Mouse (Mus musculus) ES-E14 (cell line): Measurements from ENCODE around the gene Tmprss11e. TPM values are rescaled to one million over a fixed set of nuclear protein-coding genes. Genes with fewer than 3 reads are reported as not detected.

ENCODE experiments used
- DNase-seq: peaks from one replicate; pipeline ENCODE4 v3.0.0-alpha.2; 2013; ENCODE audit warnings: low read depth, low spot score
- H3K27ac ChIP-seq: 2 replicates; pipeline ENCODE4 v1.5.1; 2012; ENCODE audit warnings: low read depth, mild to moderate bottlenecking, low read length, moderate library complexity, mixed read lengths; ENCODE audit not compliant: poor library complexity, insufficient read depth, severe bottlenecking
- H3K36me3 ChIP-seq: 2 replicates; pipeline ENCODE4 v1.6.1; 2012; ENCODE audit warnings: mild to moderate bottlenecking, low read length, moderate library complexity, mixed read lengths; ENCODE audit not compliant: control insufficient read depth, poor library complexity, insufficient read depth, severe bottlenecking
- H3K4me1 ChIP-seq, 2 experiments: fragments of 150-350 bp in 1 of 2; sonication (generic) in 1 of 2; 2 replicates each; pipeline ENCODE4 v1.6.1; 2012; ENCODE audit warnings: low read length in 2 of 2, mild to moderate bottlenecking in 1 of 2, mixed read lengths in 1 of 2; ENCODE audit not compliant: control insufficient read depth in 2 of 2, insufficient read depth in 2 of 2, poor library complexity in 1 of 2
- H3K4me3 ChIP-seq, 2 experiments: fragments of 150-350 bp in 1 of 2; sonication (generic) in 1 of 2; 2 replicates each; pipeline ENCODE4 v1.5.1; 2012; ENCODE audit warnings: low read length in 2 of 2, low read depth in 1 of 2, mild to moderate bottlenecking in 1 of 2, mixed read lengths in 1 of 2; ENCODE audit not compliant: insufficient read depth in 1 of 2, poor library complexity in 1 of 2, severe bottlenecking in 1 of 2
- H3K9ac ChIP-seq: 2 replicates; pipeline ENCODE4 v1.6.1; 2012; ENCODE audit warnings: low read depth, mild to moderate bottlenecking, low read length, mixed read lengths; ENCODE audit not compliant: poor library complexity, insufficient read depth, severe bottlenecking
- H3K9me3 ChIP-seq: fragments of 150-350 bp; sonication (generic); 2 replicates; pipeline ENCODE4 v1.6.1; 2012; ENCODE audit warnings: low read depth, mild to moderate bottlenecking, low read length; ENCODE audit not compliant: control insufficient read depth, insufficient read depth
- CHD2 ChIP-seq: IDR thresholded peaks from 2 replicates; pipeline ENCODE4 v1.6.1; 2014; ENCODE audit warnings: mild to moderate bottlenecking, low read depth, low read length, inconsistent platforms
- HCFC1 ChIP-seq: IDR thresholded peaks from 2 replicates; pipeline ENCODE4 v1.6.1; 2012; ENCODE audit warnings: low read length, inconsistent platforms, borderline replicate concordance; ENCODE audit not compliant: insufficient read depth
- MAFK ChIP-seq: IDR thresholded peaks from 2 replicates; pipeline ENCODE4 v1.6.1; 2014; ENCODE audit warnings: mild to moderate bottlenecking, low read depth, low read length, inconsistent platforms; ENCODE audit not compliant: insufficient read depth
- ZC3H11A ChIP-seq: IDR thresholded peaks from 2 replicates; pipeline ENCODE4 v1.6.1; 2012; ENCODE audit warnings: low read depth, mild to moderate bottlenecking, inconsistent platforms, low read length, borderline replicate concordance
- ZNF384 ChIP-seq: IDR thresholded peaks from 2 replicates; pipeline ENCODE4 v1.6.1; 2012; ENCODE audit warnings: low read depth, low read length, inconsistent platforms
- in situ Hi-C, 2 experiments: fragments of 600-800 bp; cut with MboI; formaldehyde crosslinking; loops; one replicate each; pipeline ENCODE4 v1.15.1; 2025; ENCODE audit warnings: low sequenced_read_pairs in 2 of 2, inconsistent platforms in 1 of 2; ENCODE audit not compliant: unreplicated experiment in 2 of 2
- total RNA-seq: library from RNA; depleted of rRNA; stranded (reverse); fragments of 300-350 nt; gene quantifications from 2 replicates; pipeline ENCODE4 v1.2.3, GENCODE M21; 2012

Tmprss11e gene
- total RNA-seq, 1 experiment = 0.09 TPM

DNA sequence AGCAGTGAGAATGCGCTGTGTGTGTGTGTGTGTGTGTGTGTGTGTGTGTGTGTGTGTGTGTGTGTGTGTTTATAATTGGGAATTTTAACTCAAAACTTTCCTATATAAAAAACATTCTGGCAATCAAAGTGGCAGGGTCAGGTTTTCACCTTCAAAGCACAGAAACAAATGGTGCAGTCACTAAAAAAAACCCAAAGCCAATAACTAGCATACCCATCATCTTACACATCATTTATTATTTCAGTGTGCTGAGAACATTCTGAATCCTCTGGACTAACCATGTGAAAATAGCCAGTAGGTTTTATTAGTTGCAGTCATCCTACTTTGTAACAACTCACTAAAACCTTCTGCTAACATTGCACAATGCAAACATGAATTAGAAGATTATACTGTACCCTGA, 38.6 kb upstream of the Tmprss11e start:
- no peak for DNase-seq

DNA sequence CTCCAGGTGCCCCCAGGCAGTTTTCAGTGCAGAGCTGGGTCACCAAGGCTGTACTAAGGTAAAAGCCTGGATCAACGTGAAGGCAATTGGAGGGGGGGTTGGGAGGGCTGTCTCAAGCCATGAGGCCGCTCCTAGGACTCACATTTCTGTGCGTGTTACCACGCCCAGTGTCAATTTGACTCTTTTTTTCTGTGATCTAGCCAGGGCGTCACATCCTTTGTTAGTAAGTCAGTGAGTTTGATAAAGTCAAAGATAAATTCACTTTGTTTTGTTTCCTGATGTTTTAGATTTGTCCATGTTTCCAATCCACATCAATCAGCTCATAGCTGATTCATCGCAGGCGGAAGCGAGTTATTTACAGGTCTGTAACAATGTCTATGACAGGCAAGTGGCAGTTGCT, 37.4 kb upstream of the Tmprss11e start:
- Histone ChIP-seq H3K36me3 (no peaks in the 10 kb centered on the region), H3K9ac (no peak overlapping the region), H3K4me3 (no peak overlapping the region), H3K27ac (no peak overlapping the region), H3K4me1 (peaks cover 6% of the 10 kb centered on the region in 2 experiments; a peak in 3 of 4 replicates), H3K9me3 (no peaks in the 10 kb centered on the region)
- no peak for DNase-seq
- no peak for TF ChIP-seq ZNF384
- TF ChIP-seq MAFK = no peak
- TF ChIP-seq ZC3H11A = no peak
- in situ Hi-C loops = no loop called here

More for the DNA sequence above, 38.6 kb upstream of the Tmprss11e start:
- Histone ChIP-seq H3K27ac (no peak overlapping the region), H3K9me3 (no peaks in the 10 kb centered on the region), H3K4me1 (peaks cover 6% of the 10 kb centered on the region in 2 experiments; a peak in 3 of 4 replicates), H3K9ac (no peak overlapping the region), H3K36me3 (no peaks in the 10 kb centered on the region), H3K4me3 (no peak overlapping the region)
- TF ChIP-seq ZNF384 = no peak
- no peak for TF ChIP-seq MAFK
- TF ChIP-seq CHD2 = no peak
- TF ChIP-seq ZC3H11A = no peak
- no peak for TF ChIP-seq HCFC1
- in situ Hi-C loops = no loop called here

DNA sequence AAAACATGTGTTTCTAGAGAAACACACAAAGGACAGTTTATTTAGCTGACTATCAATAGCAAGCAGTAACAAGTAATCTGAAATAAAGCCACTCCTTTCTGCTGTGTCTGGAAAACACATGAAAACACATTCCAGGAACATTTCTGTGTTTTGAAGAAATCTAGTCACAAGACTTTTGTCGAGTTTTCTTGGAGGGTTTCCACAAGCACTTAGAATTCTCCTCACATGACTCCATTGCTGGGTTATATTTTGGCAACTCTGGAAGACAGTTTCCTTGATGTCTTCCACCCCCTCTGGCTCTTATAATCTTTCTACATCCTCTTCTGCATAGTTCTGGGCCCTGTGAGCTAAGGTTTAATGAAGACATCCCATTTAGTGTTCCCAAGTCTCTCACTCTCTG, 32.9 kb upstream of the Tmprss11e start:
- H3K36me3 ChIP-seq = no peaks in the 10 kb centered on the region
- no peak for DNase-seq
- H3K4me1 ChIP-seq = peaks cover 0 to 3% of the 10 kb centered on the region in 2 experiments; a peak in 1 of 4 replicates
- no peak overlapping the region for H3K9ac ChIP-seq
- in situ Hi-C loops = no loop called here
- H3K4me3 ChIP-seq = no peak overlapping the region
- TF ChIP-seq ZNF384 (no peak), HCFC1 (no peak), ZC3H11A (no peak), MAFK (no peak), CHD2 (no peak)
- no peaks in the 10 kb centered on the region for H3K9me3 ChIP-seq
- no peak overlapping the region for H3K27ac ChIP-seq

DNA sequence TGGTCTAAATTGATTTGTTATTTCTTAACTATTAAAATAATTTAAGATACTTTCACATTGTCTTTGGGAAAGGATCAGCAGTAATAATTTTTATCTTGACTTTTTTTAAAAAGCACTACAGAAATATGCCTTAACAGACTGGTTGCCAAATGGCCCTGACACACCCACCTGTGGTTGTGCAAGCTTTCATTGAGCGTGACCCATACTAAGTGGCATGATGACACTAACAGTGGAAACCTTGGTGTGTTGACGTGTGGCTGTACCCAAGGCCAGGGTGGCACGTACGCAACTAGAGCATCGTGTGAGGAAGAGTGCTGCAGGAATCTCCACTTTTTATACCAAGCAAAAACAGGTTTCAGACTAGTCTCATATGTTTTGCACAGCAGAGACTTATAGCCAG, 31.3 kb upstream of the Tmprss11e start:
- Histone ChIP-seq H3K9ac (no peak overlapping the region), H3K4me1 (no peaks in the 10 kb centered on the region), H3K36me3 (no peaks in the 10 kb centered on the region), H3K4me3 (no peak overlapping the region), H3K27ac (no peak overlapping the region), H3K9me3 (no peaks in the 10 kb centered on the region)
- TF ChIP-seq HCFC1 (no peak), ZNF384 (no peak), CHD2 (no peak), ZC3H11A (no peak), MAFK (no peak)
- in situ Hi-C loops = no loop called here
- DNase-seq = no peak

DNA sequence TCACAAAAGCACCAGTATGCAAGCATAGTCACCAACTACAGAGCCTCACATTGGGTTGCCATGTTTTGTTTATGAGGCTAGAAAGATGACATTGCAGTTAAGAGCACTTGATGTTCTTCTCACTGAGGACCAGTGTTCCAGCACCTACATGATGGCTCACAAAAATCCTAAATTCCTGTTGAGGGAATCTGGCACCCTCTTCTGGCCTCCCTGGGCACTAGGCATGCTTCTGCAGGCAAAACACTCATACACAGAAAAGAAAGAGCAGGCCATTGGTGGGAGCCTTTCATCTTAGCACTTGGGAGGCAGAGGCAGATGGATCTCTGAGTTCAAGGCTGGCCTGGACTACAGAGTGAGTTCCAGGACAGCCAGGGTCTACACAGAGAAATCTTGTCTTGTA, 25.4 kb upstream of the Tmprss11e start:
- Histone ChIP-seq H3K9me3 (no peaks in the 10 kb centered on the region), H3K4me1 (no peaks in the 10 kb centered on the region), H3K27ac (no peak overlapping the region), H3K36me3 (no peaks in the 10 kb centered on the region), H3K9ac (no peak overlapping the region), H3K4me3 (no peak overlapping the region)
- in situ Hi-C loops = no loop called here
- no peak for TF ChIP-seq HCFC1
- no peak for TF ChIP-seq CHD2
- TF ChIP-seq ZC3H11A = no peak
- no peak for TF ChIP-seq MAFK
- no peak for TF ChIP-seq ZNF384
- DNase-seq = no peak
